Mouse (Mus musculus): ENCODE measurements around the gene Hivep3. TPM values are rescaled to one million over a fixed set of nuclear protein-coding genes. Genes with fewer than 3 reads are reported as not detected.

Hivep3 gene
- polyA plus RNA-seq, 1 experiment from 2014 or later = 16.0 TPM

DNA sequence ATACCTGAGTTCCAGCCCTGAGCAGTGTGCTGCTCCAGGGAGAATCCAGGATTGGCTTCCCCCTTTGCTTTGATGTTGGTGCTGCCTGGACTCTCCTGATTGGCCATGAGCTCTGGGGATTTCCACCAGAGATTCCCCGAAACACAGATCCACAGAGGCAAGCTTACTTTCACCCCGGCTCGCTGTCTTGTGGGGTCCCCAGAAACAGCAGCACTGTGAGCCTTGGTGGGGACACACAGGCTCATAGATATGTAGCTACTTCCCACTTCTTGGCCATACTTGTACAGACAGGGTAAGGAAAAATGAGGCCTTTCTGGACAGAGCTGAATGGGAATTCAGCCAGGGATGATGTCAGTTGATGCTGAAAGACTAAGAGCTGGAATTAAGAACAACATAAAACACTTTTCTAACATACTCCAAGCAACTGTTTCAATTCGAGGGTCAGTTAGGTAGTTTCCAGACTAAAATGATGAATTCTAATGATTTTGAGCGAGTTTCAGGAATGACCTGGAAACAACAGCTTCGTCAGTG is 17.2 kb downstream of the Hivep3 start:
- no peaks in the 10 kb centered on the region for H3K36me3 ChIP-seq (ENCODE audit: control insufficient read depth, insufficient read depth, low read length)
- no peak overlapping the region for H3K4me3 ChIP-seq (ENCODE audit: low read length)
- no peaks in the 10 kb centered on the region for H3K27me3 ChIP-seq (replicated peaks; ENCODE audit: control insufficient read depth, insufficient read depth, low read length)
- no peak for ATAC-seq
- H3K9me3 ChIP-seq (ENCODE audit: control insufficient read depth, low read length) = no peaks in the 10 kb centered on the region
- no peak overlapping the region for H3K4me2 ChIP-seq (ENCODE audit: low read length)
- 89% methylated on average over 6 of the region's 6 CpGs for WGBS
- H3K27ac ChIP-seq (ENCODE audit: low read depth, low read length) = no peak overlapping the region
- H3K4me1 ChIP-seq (ENCODE audit: control insufficient read depth, insufficient read depth, low read depth, low read length) = no peaks in the 10 kb centered on the region
- no peak overlapping the region for H3K9ac ChIP-seq (ENCODE audit: low read depth, low read length)

DNA sequence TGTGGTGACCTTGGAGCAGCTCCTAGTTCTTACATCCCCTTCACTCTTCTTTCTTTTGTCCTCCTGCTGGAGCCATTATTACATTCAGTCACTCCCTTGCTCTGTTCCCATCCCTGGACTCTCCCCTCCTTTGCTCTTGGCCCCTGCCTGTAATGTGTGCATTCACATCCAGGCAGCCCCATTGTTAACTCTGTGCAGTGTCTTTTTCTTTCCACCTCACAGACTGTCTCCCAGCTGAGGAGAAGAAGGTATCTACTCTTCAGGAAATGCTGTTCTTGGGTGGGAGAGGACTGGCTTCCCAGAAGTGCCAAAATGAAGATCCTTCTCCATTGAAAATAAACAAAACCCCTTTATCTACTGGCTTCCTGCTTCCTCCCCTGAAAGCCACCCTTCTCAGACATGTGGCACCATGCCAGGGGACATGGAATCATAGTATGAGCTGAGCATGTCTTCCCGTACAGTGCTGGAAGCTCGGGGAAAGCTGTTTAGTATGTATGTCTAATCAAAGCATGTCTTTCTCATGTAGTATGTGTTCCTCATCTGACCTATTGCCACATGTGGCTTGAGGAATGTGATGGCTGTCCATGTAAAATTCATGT is 17.9 kb downstream of the Hivep3 start:
- H3K4me3 ChIP-seq (ENCODE audit: low read length) = no peak overlapping the region
- no peaks in the 10 kb centered on the region for H3K36me3 ChIP-seq (ENCODE audit: control insufficient read depth, insufficient read depth, low read length)
- no peaks in the 10 kb centered on the region for H3K9me3 ChIP-seq (ENCODE audit: control insufficient read depth, low read length)
- H3K4me1 ChIP-seq (ENCODE audit: control insufficient read depth, insufficient read depth, low read depth, low read length) = no peaks in the 10 kb centered on the region
- no peak for ATAC-seq
- H3K27ac ChIP-seq (ENCODE audit: low read depth, low read length) = no peak overlapping the region
- no peaks in the 10 kb centered on the region for H3K27me3 ChIP-seq (replicated peaks; ENCODE audit: control insufficient read depth, insufficient read depth, low read length)
- WGBS = 51% methylated on average over 2 of the region's 2 CpGs
- H3K9ac ChIP-seq (ENCODE audit: low read depth, low read length) = no peak overlapping the region
- H3K4me2 ChIP-seq (ENCODE audit: low read length) = no peak overlapping the region

DNA sequence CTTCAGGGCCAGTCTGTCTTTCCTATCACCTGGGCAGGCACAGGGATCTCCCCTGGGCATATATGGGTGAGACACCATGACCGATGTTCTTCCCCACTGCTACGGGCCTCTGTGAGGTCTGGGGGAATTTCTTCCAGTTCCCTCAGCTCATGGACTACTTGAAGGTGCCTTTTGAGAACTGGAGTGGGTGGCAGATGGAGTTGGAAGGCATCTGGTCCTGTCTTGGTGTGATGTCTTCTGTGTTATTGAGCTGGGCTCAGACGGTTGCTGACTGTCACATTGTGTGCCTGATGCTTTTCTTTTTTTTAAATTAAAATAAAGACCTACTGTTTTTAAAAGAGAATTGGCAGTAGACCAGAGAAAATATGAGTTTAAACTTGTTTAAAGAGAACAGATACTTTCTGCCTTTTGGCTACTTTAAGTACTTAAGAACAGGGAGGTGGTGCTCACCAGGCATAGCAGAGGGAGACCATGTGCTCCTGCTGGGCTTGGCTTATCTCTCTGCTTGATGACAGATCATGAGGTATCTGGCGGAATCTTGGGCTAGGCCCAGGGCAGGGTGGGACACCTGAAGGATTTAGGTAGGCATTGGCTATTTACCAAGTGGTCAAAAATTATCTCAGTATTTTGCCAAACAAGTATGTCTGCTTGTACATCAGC is 26.1 kb downstream of the Hivep3 start:
- Histone ChIP-seq H3K4me1 (ENCODE audit: control insufficient read depth, insufficient read depth, low read depth, low read length) (no peaks in the 10 kb centered on the region), H3K36me3 (ENCODE audit: control insufficient read depth, insufficient read depth, low read length) (no peaks in the 10 kb centered on the region), H3K27me3 (replicated peaks; ENCODE audit: control insufficient read depth, insufficient read depth, low read length) (no peaks in the 10 kb centered on the region), H3K4me3 (ENCODE audit: low read length) (no peak overlapping the region), H3K9ac (ENCODE audit: low read depth, low read length) (no peak overlapping the region), H3K4me2 (ENCODE audit: low read length) (no peak overlapping the region), H3K27ac (ENCODE audit: low read depth, low read length) (no peak overlapping the region), H3K9me3 (ENCODE audit: control insufficient read depth, low read length) (no peaks in the 10 kb centered on the region)
- WGBS = 84% methylated on average over 4 of the region's 4 CpGs
- no peak for ATAC-seq

DNA sequence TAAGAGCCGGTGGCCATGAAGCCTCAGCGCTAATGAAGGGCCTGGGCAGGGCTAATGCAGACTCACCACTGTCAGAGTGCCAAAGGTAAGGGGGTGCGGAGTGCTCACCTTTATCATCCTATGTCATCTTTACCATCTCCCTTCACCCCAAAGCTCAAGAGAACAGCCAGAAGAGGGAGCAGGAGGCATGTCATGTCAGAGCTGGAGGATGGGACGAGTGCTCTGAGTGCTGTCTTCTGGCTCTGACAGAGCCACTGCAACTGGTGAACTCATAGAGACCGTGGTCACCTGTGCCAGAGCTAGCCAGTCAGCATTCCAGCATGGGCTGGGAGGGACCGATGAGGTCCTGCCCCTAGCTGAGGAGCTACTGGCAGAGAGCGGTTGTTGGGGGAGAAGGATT is 27.2 kb downstream of the Hivep3 start:
- Histone ChIP-seq H3K9me3 (ENCODE audit: control insufficient read depth, low read length) (no peaks in the 10 kb centered on the region), H3K4me3 (ENCODE audit: low read length) (no peak overlapping the region), H3K36me3 (ENCODE audit: control insufficient read depth, insufficient read depth, low read length) (no peaks in the 10 kb centered on the region), H3K27ac (ENCODE audit: low read depth, low read length) (no peak overlapping the region), H3K4me2 (ENCODE audit: low read length) (no peak overlapping the region), H3K27me3 (replicated peaks; ENCODE audit: control insufficient read depth, insufficient read depth, low read length) (no peaks in the 10 kb centered on the region), H3K4me1 (ENCODE audit: control insufficient read depth, insufficient read depth, low read depth, low read length) (no peaks in the 10 kb centered on the region), H3K9ac (ENCODE audit: low read depth, low read length) (no peak overlapping the region)
- WGBS = 86% methylated on average over 7 of the region's 7 CpGs
- ATAC-seq = no peak

DNA sequence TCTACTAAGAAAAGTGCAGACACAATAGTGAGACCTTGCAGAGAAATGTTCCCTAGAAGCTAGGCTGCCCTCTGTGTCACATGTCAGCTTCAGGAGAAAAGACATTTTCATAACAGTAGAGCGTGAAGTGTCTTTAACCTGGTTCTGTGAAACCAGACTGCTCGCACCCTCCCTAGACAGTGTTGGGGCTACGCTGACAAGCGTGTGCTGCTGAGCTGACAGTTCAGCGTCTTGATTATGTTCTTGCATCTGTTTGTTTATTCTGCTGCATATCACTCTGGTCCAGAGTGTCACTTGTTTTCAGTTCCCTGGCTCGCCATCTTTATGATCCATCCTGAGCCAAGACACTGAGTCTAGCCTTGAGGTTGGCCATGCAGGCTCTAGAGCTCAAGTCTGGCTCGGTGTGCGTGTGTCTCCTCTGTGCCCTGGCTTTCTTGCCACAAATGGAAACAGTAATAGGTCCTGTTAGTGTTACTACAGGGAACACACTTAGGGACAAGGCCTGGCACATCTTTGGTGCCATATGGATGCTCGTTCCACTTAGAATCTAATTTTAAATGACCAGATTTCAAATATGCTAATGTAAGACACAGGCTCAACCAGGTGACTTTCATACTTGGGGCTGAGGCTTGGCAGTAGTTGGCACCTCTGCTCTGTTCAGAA is 28.0 kb downstream of the Hivep3 start:
- Histone ChIP-seq H3K9ac (ENCODE audit: low read depth, low read length) (no peak overlapping the region), H3K4me3 (ENCODE audit: low read length) (no peak overlapping the region), H3K36me3 (ENCODE audit: control insufficient read depth, insufficient read depth, low read length) (no peaks in the 10 kb centered on the region), H3K4me2 (ENCODE audit: low read length) (no peak overlapping the region), H3K9me3 (ENCODE audit: control insufficient read depth, low read length) (no peaks in the 10 kb centered on the region), H3K4me1 (ENCODE audit: control insufficient read depth, insufficient read depth, low read depth, low read length) (no peaks in the 10 kb centered on the region), H3K27me3 (replicated peaks; ENCODE audit: control insufficient read depth, insufficient read depth, low read length) (no peaks in the 10 kb centered on the region), H3K27ac (ENCODE audit: low read depth, low read length) (no peak overlapping the region)
- WGBS = 77% methylated on average over 9 of the region's 9 CpGs
- ATAC-seq = no peak

GRCm38 (mm10) chr4:119762171-119762570 is 28.6 kb downstream of the Hivep3 start:
- Histone ChIP-seq H3K4me1 (ENCODE audit: control insufficient read depth, insufficient read depth, low read depth, low read length) (no peaks in the 10 kb centered on the region), H3K9me3 (ENCODE audit: control insufficient read depth, low read length) (no peaks in the 10 kb centered on the region), H3K4me3 (ENCODE audit: low read length) (no peak overlapping the region), H3K36me3 (ENCODE audit: control insufficient read depth, insufficient read depth, low read length) (no peaks in the 10 kb centered on the region), H3K27ac (ENCODE audit: low read depth, low read length) (no peak overlapping the region), H3K9ac (ENCODE audit: low read depth, low read length) (no peak overlapping the region), H3K27me3 (replicated peaks; ENCODE audit: control insufficient read depth, insufficient read depth, low read length) (no peaks in the 10 kb centered on the region), H3K4me2 (ENCODE audit: low read length) (no peak overlapping the region)
- 88% methylated on average over 2 of the region's 2 CpGs for WGBS
- ATAC-seq = no peak

GRCm38 (mm10) chr4:119768046-119768445 is 34.5 kb downstream of the Hivep3 start:
- H3K9ac ChIP-seq (ENCODE audit: low read depth, low read length) = no peak overlapping the region
- H3K4me2 ChIP-seq (ENCODE audit: low read length) = no peak overlapping the region
- H3K4me1 ChIP-seq (ENCODE audit: control insufficient read depth, insufficient read depth, low read depth, low read length) = no peaks in the 10 kb centered on the region
- H3K27me3 ChIP-seq (replicated peaks; ENCODE audit: control insufficient read depth, insufficient read depth, low read length) = no peaks in the 10 kb centered on the region
- no peak overlapping the region for H3K4me3 ChIP-seq (ENCODE audit: low read length)
- no peak for ATAC-seq
- WGBS = 85% methylated on average over 3 of the region's 3 CpGs
- no peaks in the 10 kb centered on the region for H3K36me3 ChIP-seq (ENCODE audit: control insufficient read depth, insufficient read depth, low read length)
- no peak overlapping the region for H3K27ac ChIP-seq (ENCODE audit: low read depth, low read length)
- no peaks in the 10 kb centered on the region for H3K9me3 ChIP-seq (ENCODE audit: control insufficient read depth, low read length)

DNA sequence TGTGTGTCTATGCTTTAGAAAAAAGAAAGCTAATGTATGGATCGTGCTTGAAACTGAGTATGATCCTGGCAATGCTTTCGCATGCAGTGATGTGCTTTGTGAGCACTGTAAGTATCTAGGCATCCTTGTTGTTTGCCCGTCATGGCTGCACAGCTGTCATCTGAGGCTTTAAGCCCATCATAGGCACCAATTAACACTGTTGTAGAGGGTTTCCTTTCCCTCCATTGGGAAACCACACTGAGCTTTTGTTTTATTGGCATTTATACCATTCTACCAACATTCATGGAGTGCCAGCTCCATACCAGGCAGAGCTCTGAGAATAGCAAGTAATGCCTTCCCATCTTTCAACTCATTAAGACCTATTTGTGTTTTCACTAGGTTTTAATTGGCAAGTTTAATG is 42.3 kb downstream of the Hivep3 start:
- no peaks in the 10 kb centered on the region for H3K9me3 ChIP-seq (ENCODE audit: control insufficient read depth, low read length)
- H3K27me3 ChIP-seq (replicated peaks; ENCODE audit: control insufficient read depth, insufficient read depth, low read length) = no peaks in the 10 kb centered on the region
- no peaks in the 10 kb centered on the region for H3K4me1 ChIP-seq (ENCODE audit: control insufficient read depth, insufficient read depth, low read depth, low read length)
- ATAC-seq = no peak
- no peak overlapping the region for H3K4me3 ChIP-seq (ENCODE audit: low read length)
- no peak overlapping the region for H3K9ac ChIP-seq (ENCODE audit: low read depth, low read length)
- WGBS = 66% methylated on average over 3 of the region's 3 CpGs
- no peaks in the 10 kb centered on the region for H3K36me3 ChIP-seq (ENCODE audit: control insufficient read depth, insufficient read depth, low read length)
- no peak overlapping the region for H3K27ac ChIP-seq (ENCODE audit: low read depth, low read length)
- no peak overlapping the region for H3K4me2 ChIP-seq (ENCODE audit: low read length)

DNA sequence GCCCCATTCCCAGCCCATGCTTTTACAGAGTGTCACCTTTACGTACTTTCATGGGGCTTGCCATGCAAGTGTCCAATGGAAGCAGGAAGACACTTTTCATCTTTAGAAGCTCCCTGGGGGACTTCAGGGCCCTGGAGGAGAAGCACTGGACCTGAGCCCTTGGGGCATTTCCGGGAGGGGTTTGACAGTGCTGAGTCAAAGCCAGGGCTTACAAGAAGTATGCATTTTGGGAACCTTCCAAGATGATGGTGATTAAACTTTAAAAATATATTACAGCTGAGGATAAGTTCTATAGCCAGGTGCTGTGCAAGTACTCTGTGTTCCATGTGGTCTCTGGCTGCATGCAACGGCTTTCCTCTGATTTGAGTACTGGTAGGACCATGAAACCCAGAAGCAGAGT is 43.6 kb downstream of the Hivep3 start:
- H3K36me3 ChIP-seq (ENCODE audit: control insufficient read depth, insufficient read depth, low read length) = no peaks in the 10 kb centered on the region
- no peaks in the 10 kb centered on the region for H3K27me3 ChIP-seq (replicated peaks; ENCODE audit: control insufficient read depth, insufficient read depth, low read length)
- no peak overlapping the region for H3K4me3 ChIP-seq (ENCODE audit: low read length)
- ATAC-seq = no peak
- no peak overlapping the region for H3K27ac ChIP-seq (ENCODE audit: low read depth, low read length)
- no peaks in the 10 kb centered on the region for H3K4me1 ChIP-seq (ENCODE audit: control insufficient read depth, insufficient read depth, low read depth, low read length)
- H3K4me2 ChIP-seq (ENCODE audit: low read length) = no peak overlapping the region
- 89% methylated on average over 3 of the region's 3 CpGs for WGBS
- H3K9ac ChIP-seq (ENCODE audit: low read depth, low read length) = no peak overlapping the region
- H3K9me3 ChIP-seq (ENCODE audit: control insufficient read depth, low read length) = no peaks in the 10 kb centered on the region
